Mouse (Mus musculus) mature B cell (primary cell): ENCODE results near the gene Pop7.

Source experiments
- in situ Hi-C: fragments of 300-500 bp; cut with MboI; formaldehyde crosslinking; loops from 2 replicates; pipeline ENCODE4 v1.14.3; 2019

Gene Pop7

GRCm38 (mm10) chr5:137528247-137528968 lies 26.1 kb upstream of the Pop7 start:
- in situ Hi-C loops, result no loop called here

- in situ Hi-C loops, result no loop called here
These were observed 25.1 kb upstream of the Pop7 start for GRCm38 (mm10) chr5:137527413-137527812.

- in situ Hi-C loops, result no loop called here
These were observed 24.0 kb upstream of the Pop7 start for GRCm38 (mm10) chr5:137526192-137526936.

GRCm38 (mm10) chr5:137525511-137525910 lies 23.2 kb upstream of the Pop7 start:
- in situ Hi-C loops, result no loop called here

- in situ Hi-C loops, result no loop called here
These were observed 22.4 kb upstream of the Pop7 start for GRCm38 (mm10) chr5:137524671-137525070.

GRCm38 (mm10) chr5:137524251-137524515 lies 21.9 kb upstream of the Pop7 start:
- in situ Hi-C loops, result no loop called here

- in situ Hi-C loops, result no loop called here
These were observed 21.3 kb upstream of the Pop7 start for GRCm38 (mm10) chr5:137523396-137524250.

GRCm38 (mm10) chr5:137522711-137523110 lies 20.4 kb upstream of the Pop7 start:
- in situ Hi-C loops, result no loop called here

GRCm38 (mm10) chr5:137521861-137522260 lies 19.5 kb upstream of the Pop7 start:
- in situ Hi-C loops, result no loop called here

GRCm38 (mm10) chr5:137519691-137520550 lies 17.6 kb upstream of the Pop7 start:
- in situ Hi-C loops, result no loop called here

- in situ Hi-C loops, result no loop called here
These were observed 16.1 kb upstream of the Pop7 start, which contains the start of gene Gigyf1 for GRCm38 (mm10) chr5:137518436-137518835. TSS of gene Gigyf1 (plus strand) at chr5:137518548.

GRCm38 (mm10) chr5:137514811-137515210 lies 12.5 kb upstream of the Pop7 start:
- in situ Hi-C loops, result no loop called here

GRCm38 (mm10) chr5:137513951-137514721 lies 11.8 kb upstream of the Pop7 start:
- in situ Hi-C loops, result no loop called here

GRCm38 (mm10) chr5:137512847-137513794 lies 10.8 kb upstream of the Pop7 start:
- in situ Hi-C loops, result no loop called here

GRCm38 (mm10) chr5:137511706-137512105 lies 9.4 kb upstream of the Pop7 start:
- in situ Hi-C loops, result no loop called here

GRCm38 (mm10) chr5:137510573-137511390 lies 8.5 kb upstream of the Pop7 start:
- in situ Hi-C loops, result no loop called here

- in situ Hi-C loops, result no loop called here
These were observed 7.7 kb upstream of the Pop7 start for GRCm38 (mm10) chr5:137510014-137510501.

- in situ Hi-C loops, result no loop called here
These were observed 1.7 kb upstream of the Pop7 start for GRCm38 (mm10) chr5:137504041-137504440.

- in situ Hi-C loops, result no loop called here
These were observed 371 bp upstream of the Pop7 start for GRCm38 (mm10) chr5:137502667-137503110.
